Mouse (Mus musculus) CH12.LX (cell line): ENCODE data around the gene Car11. TPM values are rescaled to one million over a fixed set of nuclear protein-coding genes. Genes with fewer than 3 reads are reported as not detected.
A peak's percentile ranks its signal among the peaks of the same experiment; 100 is the strongest.

Experiments
- DNase-seq: peaks from one replicate; pipeline ENCODE4 v3.0.0-alpha.2; 2013; ENCODE audit errors: extremely low read depth
- H3K27ac ChIP-seq: 2 replicates; pipeline ENCODE4 v1.5.1; 2012; ENCODE audit warnings: low read depth, mild to moderate bottlenecking, control low read depth, moderate library complexity; ENCODE audit not compliant: insufficient read depth
- H3K27me3 ChIP-seq: replicated peaks from 2 replicates; pipeline ENCODE3; 2012; ENCODE audit warnings: inconsistent platforms
- H3K36me3 ChIP-seq, 2 experiments: replicated peaks in 1 of 2; 2 replicates each; pipeline versions ENCODE3 to v1.6.1; 2012; ENCODE audit warnings: inconsistent platforms in 1 of 2, low read length in 1 of 2, mild to moderate bottlenecking in 1 of 2, mixed read lengths in 1 of 2, moderate library complexity in 1 of 2; ENCODE audit not compliant: control insufficient read depth in 1 of 2, insufficient read depth in 1 of 2
- H3K4me1 ChIP-seq, 2 experiments: 2 replicates each; pipeline ENCODE4 v1.6.1; 2012; ENCODE audit warnings: inconsistent platforms in 1 of 2, moderate library complexity in 1 of 2; ENCODE audit not compliant: insufficient read depth in 2 of 2, control insufficient read depth in 1 of 2
- H3K4me2 ChIP-seq: 2 replicates; pipeline ENCODE4 v1.6.1; 2012; ENCODE audit warnings: low read depth, mild to moderate bottlenecking, control low read depth; ENCODE audit not compliant: poor library complexity, insufficient read depth, severe bottlenecking
- H3K4me3 ChIP-seq, 3 experiments: fragments of 150-350 bp in 1 of 3; sonication (generic) in 1 of 3; replicated peaks in 1 of 3; 2 replicates each; pipeline versions ENCODE3 to v1.5.1; 2011 to 2012; ENCODE audit warnings: low read depth in 2 of 3, low read length in 2 of 3, mild to moderate bottlenecking in 2 of 3, moderate library complexity in 2 of 3, control low read depth in 1 of 3, improper control_type of control experiment in 1 of 3, inconsistent platforms in 1 of 3, mixed read lengths in 1 of 3; ENCODE audit not compliant: poor library complexity in 1 of 3
- H3K79me2 ChIP-seq: replicated peaks from 2 replicates; pipeline ENCODE4 v1.6.1; 2012; ENCODE audit warnings: mild to moderate bottlenecking, moderate library complexity; ENCODE audit not compliant: control insufficient read depth, poor library complexity, insufficient read depth, severe bottlenecking; ENCODE audit errors: extremely low read depth
- H3K9ac ChIP-seq: 2 replicates; pipeline ENCODE4 v1.6.1; 2012; ENCODE audit warnings: low read depth, mild to moderate bottlenecking, control low read depth, moderate library complexity; ENCODE audit not compliant: insufficient read depth
- H3K9me3 ChIP-seq: replicated peaks from 2 replicates; pipeline ENCODE3; 2012; ENCODE audit warnings: low read length, inconsistent platforms, mixed read lengths
- CHD2 ChIP-seq: IDR thresholded peaks from 2 replicates; pipeline ENCODE4 v1.6.1; 2011; ENCODE audit warnings: low read length, improper control_type of control experiment
- CTCF ChIP-seq, 2 experiments: IDR thresholded peaks in 1 of 2; conservative IDR thresholded peaks in 1 of 2; 2 replicates each; pipeline ENCODE4 v1.5.1; 2011 to 2012; ENCODE audit warnings: low read depth in 2 of 2, low read length in 2 of 2, improper control_type of control experiment in 1 of 2, inconsistent platforms in 1 of 2, mild to moderate bottlenecking in 1 of 2, moderate library complexity in 1 of 2
- ELF1 ChIP-seq: IDR thresholded peaks from 2 replicates; pipeline ENCODE4 v1.6.1; 2014; ENCODE audit warnings: low read depth, mild to moderate bottlenecking, inconsistent platforms, low read length, improper control_type of control experiment
- EP300 ChIP-seq: IDR thresholded peaks from 2 replicates; pipeline ENCODE4 v1.6.1; 2011; ENCODE audit warnings: low read length, improper control_type of control experiment
- ETS1 ChIP-seq: conservative IDR thresholded peaks from 2 replicates; pipeline ENCODE4 v1.6.1; 2012; ENCODE audit warnings: low read depth, mild to moderate bottlenecking, inconsistent platforms, low read length, improper control_type of control experiment, moderate library complexity
- HCFC1 ChIP-seq: IDR thresholded peaks from 2 replicates; pipeline ENCODE4 v1.6.1; 2012; ENCODE audit warnings: low read depth, mild to moderate bottlenecking, inconsistent platforms, low read length, improper control_type of control experiment
- IRF4 ChIP-seq: IDR thresholded peaks from 2 replicates; pipeline ENCODE4 v1.6.1; 2014; ENCODE audit warnings: low read depth, mild to moderate bottlenecking, inconsistent platforms, low read length, improper control_type of control experiment
- JUN ChIP-seq: IDR thresholded peaks from 2 replicates; pipeline ENCODE4 v1.6.1; 2011; ENCODE audit warnings: low read depth, mild to moderate bottlenecking, low read length, improper control_type of control experiment, moderate library complexity; ENCODE audit not compliant: insufficient read depth
- KAT2A ChIP-seq: IDR thresholded peaks from 2 replicates; pipeline ENCODE4 v1.6.1; 2012; ENCODE audit warnings: low read length, improper control_type of control experiment, inconsistent platforms; ENCODE audit not compliant: insufficient replicate concordance
- MAX ChIP-seq: IDR thresholded peaks from 2 replicates; pipeline ENCODE4 v1.6.1; 2011; ENCODE audit warnings: low read length, improper control_type of control experiment
- NELFE ChIP-seq: IDR thresholded peaks from 2 replicates; pipeline ENCODE4 v1.6.1; 2011; ENCODE audit warnings: low read depth, low read length, improper control_type of control experiment
- NRF1 ChIP-seq: IDR thresholded peaks from 2 replicates; pipeline ENCODE4 v1.6.1; 2014; ENCODE audit warnings: low read depth, mild to moderate bottlenecking, inconsistent platforms, low read length, improper control_type of control experiment, moderate library complexity
- RAD21 ChIP-seq: IDR thresholded peaks from 2 replicates; pipeline ENCODE4 v1.6.1; 2011; ENCODE audit warnings: low read depth, mild to moderate bottlenecking, low read length, improper control_type of control experiment, moderate library complexity
- SIN3A ChIP-seq: IDR thresholded peaks from 2 replicates; pipeline ENCODE4 v1.6.1; 2012; ENCODE audit warnings: low read length, improper control_type of control experiment, inconsistent platforms
- SMC3 ChIP-seq: IDR thresholded peaks from 2 replicates; pipeline ENCODE4 v1.6.1; 2011; ENCODE audit warnings: low read depth, low read length, improper control_type of control experiment
- TBP ChIP-seq: conservative IDR thresholded peaks from 2 replicates; pipeline ENCODE4 v1.6.1; 2011; ENCODE audit warnings: low read depth, low read length, improper control_type of control experiment
- TCF12 ChIP-seq: IDR thresholded peaks from 2 replicates; pipeline ENCODE4 v1.6.1; 2014; ENCODE audit warnings: low read depth, mild to moderate bottlenecking, inconsistent platforms, low read length, improper control_type of control experiment
- UBTF ChIP-seq: IDR thresholded peaks from 2 replicates; pipeline ENCODE4 v1.6.1; 2012; ENCODE audit warnings: low read depth, mild to moderate bottlenecking, inconsistent platforms, low read length, improper control_type of control experiment, moderate library complexity
- USF2 ChIP-seq: conservative IDR thresholded peaks from 2 replicates; pipeline ENCODE4 v1.6.1; 2011; ENCODE audit warnings: low read depth, low read length, improper control_type of control experiment
- ZC3H11A ChIP-seq: IDR thresholded peaks from 2 replicates; pipeline ENCODE4 v1.6.1; 2012; ENCODE audit warnings: low read depth, mild to moderate bottlenecking, inconsistent platforms, low read length, improper control_type of control experiment
- ZMIZ1 ChIP-seq: IDR thresholded peaks from 2 replicates; pipeline ENCODE4 v1.6.1; 2012; ENCODE audit warnings: low read depth, mild to moderate bottlenecking, inconsistent platforms, low read length, improper control_type of control experiment
- dilution Hi-C: fragments of 300-500 bp; cut with MboI; formaldehyde crosslinking; loops from 2 replicates; pipeline ENCODE4 v1.14.3; 2020; ENCODE audit warnings: low sequenced_read_pairs; ENCODE audit not compliant: extremely low pct_unique_long_range_greater_than_20kb, extremely low pct_ligation_motif_present
- in situ Hi-C: fragments of 300-500 bp; cut with MboI; formaldehyde crosslinking; loops from 3 replicates; pipeline ENCODE4 v1.14.3; 2019; ENCODE audit warnings: low sequenced_read_pairs, low pct_ligation_motif_present, low pct_unique_long_range_greater_than_20kb, mixed read lengths
- polyA plus RNA-seq: library from polyadenylated mRNA; unstranded; fragments of >175 nt; gene quantifications from 2 replicates; pipeline ENCODE4 v1.2.1, GENCODE M21; 2012; ENCODE audit warnings: low read depth; ENCODE audit not compliant: insufficient read length
- total RNA-seq, 2 experiments: library from RNA; depleted of rRNA; stranded (reverse); fragments of 300-350 nt in 1 of 2; fragments of >200 nt in 1 of 2; gene quantifications; 2 replicates each; pipeline ENCODE4 v1.2.3; 2012 to 2014

The Car11 gene
- total and polyA plus RNA-seq, 3 experiments: not detected

DNA sequence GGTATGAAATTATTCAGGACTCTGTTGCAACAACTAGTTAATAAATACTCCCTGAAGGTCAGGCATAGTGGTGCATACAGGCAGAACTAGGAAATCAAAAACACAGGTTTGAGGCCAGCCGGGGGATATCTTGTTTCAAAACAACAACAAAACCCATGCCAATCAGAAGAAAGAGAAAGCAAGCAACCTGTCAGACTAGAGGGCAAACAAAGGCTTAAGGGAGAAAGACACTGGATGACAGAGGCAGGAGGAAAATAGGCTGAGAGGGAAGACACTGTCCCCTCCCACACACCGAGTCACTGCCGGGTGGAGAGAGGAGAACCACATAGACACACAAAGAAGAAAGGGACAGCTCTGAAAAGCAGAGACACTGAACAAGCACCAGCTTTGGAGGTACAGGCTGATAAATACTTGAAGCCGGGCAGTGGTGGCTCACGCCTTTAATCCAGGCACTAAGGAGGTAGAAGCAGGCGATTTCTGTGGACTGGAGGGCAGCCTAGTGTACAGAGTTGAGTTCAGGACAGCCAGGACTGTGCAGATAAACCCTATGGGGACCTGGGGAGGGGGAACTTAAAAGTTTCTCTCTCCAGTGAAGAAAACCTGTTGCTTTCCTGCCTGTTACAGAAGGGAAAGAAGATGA is 14.4 kb downstream of the Car11 start:
- in situ Hi-C loops (no loop called here), dilution Hi-C loops (no loop called here)
- Histone ChIP-seq H3K27ac (no peak overlapping the region), H3K36me3 (peaks cover 35 to 65% of the 10 kb centered on the region in 2 experiments), H3K9me3 (no peaks in the 10 kb centered on the region), H3K4me3 (peak overlapping the region in 1 of 3 experiments; percentile 100), H3K4me1 (peaks cover 0 to 31% of the 10 kb centered on the region in 2 experiments; a peak in 2 of 4 replicates), H3K9ac (no peak overlapping the region), H3K4me2 (peak overlapping the region; percentile 76; the same call in 1 of the 2 replicates), H3K27me3 (no peaks in the 10 kb centered on the region), H3K79me2 (peaks cover 37% of the 10 kb centered on the region)
- DNase-seq: no peak
- TF ChIP-seq ETS1 (no peak), TBP (no peak), KAT2A (no peak), HCFC1 (no peak), USF2 (no peak), IRF4 (no peak), UBTF (no peak), JUN (no peak), TCF12 (no peak), SMC3 (no peak), EP300 (no peak)

DNA sequence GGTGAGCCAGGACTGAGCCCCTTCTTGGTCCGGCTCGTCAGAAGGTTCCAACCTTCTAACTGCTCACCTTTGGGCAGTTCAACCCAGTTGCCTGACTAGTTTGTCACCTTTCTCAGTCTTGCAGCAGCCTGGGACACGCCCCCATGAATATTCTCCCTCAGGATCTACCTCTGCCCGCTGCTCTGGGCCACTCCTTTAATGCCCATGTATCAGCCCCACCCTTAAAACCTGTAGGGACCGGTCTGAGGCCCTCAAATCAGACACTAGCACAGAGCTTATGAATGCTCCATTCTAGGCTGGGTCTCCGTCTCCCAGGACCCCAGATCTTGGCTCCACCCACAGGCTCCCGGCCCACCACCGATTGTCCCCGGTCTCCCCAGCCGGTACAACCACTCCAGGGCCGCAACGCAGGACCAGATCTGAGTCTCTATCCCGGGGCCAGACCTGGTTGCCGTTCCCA is 15.0 kb downstream of the Car11 start:
- Histone ChIP-seq H3K27me3 (no peaks in the 10 kb centered on the region), H3K27ac (no peak overlapping the region), H3K4me3 (peak overlapping the region; percentile 81 to 100 (median 84)), H3K36me3 (peaks cover 42 to 65% of the 10 kb centered on the region in 2 experiments), H3K9ac (peak overlapping the region; percentile 75), H3K79me2 (peaks cover 43% of the 10 kb centered on the region), H3K9me3 (no peaks in the 10 kb centered on the region), H3K4me1 (peaks cover under 1 to 26% of the 10 kb centered on the region in 2 experiments; a peak in 2 of 4 replicates), H3K4me2 (peak overlapping the region; percentile 76; the same call in 1 of the 2 replicates)
- dilution Hi-C loops (no loop called here), in situ Hi-C loops (no loop called here)
- TF ChIP-seq SIN3A: no peak
- TF ChIP-seq CHD2: no peak
- no peak for TF ChIP-seq EP300
- no peak for TF ChIP-seq MAX
- TF ChIP-seq ETS1: no peak
- TF ChIP-seq RAD21: no peak
- no peak for TF ChIP-seq NELFE
- TF ChIP-seq UBTF: no peak
- TF ChIP-seq TBP: no peak
- no peak for TF ChIP-seq USF2
- no peak for TF ChIP-seq ELF1
- no peak for TF ChIP-seq CTCF (conservative IDR thresholded peaks at IDR 0.05 in 1 of 2, IDR thresholded peaks at IDR 0.05 in 1 of 2; ENCODE audit: low read depth in 2 of 2, low read length in 2 of 2)
- no peak for TF ChIP-seq ZC3H11A
- TF ChIP-seq SMC3: no peak
- no peak for TF ChIP-seq ZMIZ1
- TF ChIP-seq NRF1: no peak
- no peak for DNase-seq
